Mouse (Mus musculus): Measurements from ENCODE around the gene Plppr5. TPM values are rescaled to one million over a fixed set of nuclear protein-coding genes. Genes with fewer than 3 reads are reported as not detected.

The Plppr5 gene
- polyA plus RNA-seq (2015; fragmentation: Nextera tagmentation; extraction: Ambion mirVana): 0.05 and 0.08 TPM in 2 replicates

GRCm38 (mm10) chr3:117574529-117575252 lies at the start of gene Plppr5:
Plppr5 (plus strand) TSS chr3:117574836.

Other genes starting within 250 kb of the Plppr5 start
- 0.11 and 0.15 TPM in 2 replicates for gene Plppr4, start 214.0 kb upstream of the Plppr5 start, polyA plus RNA-seq (2015; fragmentation: Nextera tagmentation; extraction: Ambion mirVana)